Mouse (Mus musculus): Measurements from ENCODE around the gene Flot1. TPM values are rescaled to one million over a fixed set of nuclear protein-coding genes. Genes with fewer than 3 reads are reported as not detected.

Gene Flot1
- polyA plus RNA-seq, 1 experiment from 2014 or later: 32.5 TPM

DNA sequence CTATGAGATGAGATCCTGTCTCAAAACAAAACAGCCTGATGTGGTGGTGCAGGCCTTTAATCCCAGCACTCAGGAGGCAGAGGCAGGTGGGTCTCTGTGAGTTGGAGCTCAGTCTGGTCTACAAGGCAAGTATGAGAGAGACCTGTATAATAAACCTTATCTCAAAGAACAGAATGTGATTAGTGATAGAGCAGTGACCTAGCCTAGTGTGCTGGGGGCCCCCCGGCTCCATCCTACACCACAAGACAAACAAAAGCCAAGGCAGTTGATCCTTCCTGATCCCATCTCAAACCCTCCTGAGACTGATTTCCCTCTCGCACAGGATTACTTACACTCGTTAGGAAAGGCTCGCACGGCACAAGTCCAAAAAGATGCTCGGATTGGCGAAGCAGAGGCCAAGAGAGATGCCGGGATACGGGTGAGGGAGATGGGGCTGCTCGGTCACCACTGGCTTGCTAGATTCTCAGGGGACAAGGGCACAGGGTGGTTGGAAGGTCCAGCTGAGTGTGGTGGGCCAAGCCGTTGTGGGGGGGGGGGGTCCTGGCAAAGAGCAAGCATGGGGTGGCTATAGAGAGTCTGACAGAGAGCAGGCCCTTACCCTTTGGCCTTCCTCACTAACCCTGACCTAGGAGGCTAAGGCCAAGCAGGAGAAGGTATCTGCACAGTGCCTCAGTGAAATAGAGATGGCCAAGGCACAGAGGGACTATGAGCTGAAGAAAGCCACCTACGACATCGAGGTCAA is 2.2 kb downstream of the Flot1 start:
- Histone ChIP-seq H3K9me3 (ENCODE audit: low read depth, low read length) (no peaks in the 10 kb centered on the region), H3K4me2 (no peak overlapping the region), H3K36me3 (ENCODE audit: insufficient read depth) (peaks cover 26% of the 10 kb centered on the region), H3K4me1 (ENCODE audit: insufficient read depth) (peaks cover 8% of the 10 kb centered on the region), H3K27me3 (ENCODE audit: insufficient read depth, low read length) (no peaks in the 10 kb centered on the region), H3K9ac (no peak overlapping the region), H3K4me3 (ENCODE audit: low read depth, low read length) (no peak overlapping the region), H3K27ac (ENCODE audit: low read depth) (no peak overlapping the region)
- DNase-seq (no peak), ATAC-seq (ENCODE audit: insufficient read depth) (no peak)
- WGBS: 91% methylated on average over 13 of the region's 13 CpGs
- TF ChIP-seq CTCF (IDR thresholded peaks at IDR 0.05; ENCODE audit: low read depth): no peak

DNA sequence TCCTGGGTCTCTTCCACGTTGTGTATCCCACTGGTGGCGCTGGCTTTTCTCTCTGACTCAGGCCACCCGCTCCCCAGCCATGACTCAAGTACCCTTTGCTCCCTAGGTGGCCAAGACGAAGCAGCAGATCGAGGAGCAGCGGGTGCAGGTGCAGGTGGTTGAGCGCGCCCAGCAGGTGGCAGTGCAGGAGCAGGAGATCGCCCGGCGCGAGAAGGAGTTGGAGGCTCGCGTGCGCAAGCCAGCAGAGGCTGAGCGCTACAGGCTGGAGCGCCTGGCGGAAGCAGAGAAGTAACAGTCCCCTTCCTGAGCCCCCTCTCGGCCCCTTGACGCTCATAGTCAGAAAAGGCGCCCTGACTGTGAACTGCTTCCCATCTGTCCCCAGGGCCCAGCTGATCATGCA is 6.7 kb downstream of the Flot1 start:
- Histone ChIP-seq H3K27ac (ENCODE audit: low read depth) (no peak overlapping the region), H3K4me2 (peak overlapping the region; percentile 8; the same call in 1 of the 2 replicates), H3K4me1 (ENCODE audit: insufficient read depth) (no peaks in the 10 kb centered on the region), H3K4me3 (ENCODE audit: low read depth, low read length) (0 out of 2 replicates have a peak overlapping the region, but pooled peaks have one; percentile 5), H3K9me3 (ENCODE audit: low read depth, low read length) (no peaks in the 10 kb centered on the region), H3K9ac (no peak overlapping the region), H3K27me3 (ENCODE audit: insufficient read depth, low read length) (no peaks in the 10 kb centered on the region), H3K36me3 (ENCODE audit: insufficient read depth) (peaks cover 69% of the 10 kb centered on the region)
- peak; percentile 93 for DNase-seq
- peak; percentile 97 for TF ChIP-seq CTCF (IDR thresholded peaks at IDR 0.05; ENCODE audit: low read depth)
- peak; percentile 70 for ATAC-seq (ENCODE audit: insufficient read depth)
- WGBS: 3% methylated on average over 21 of the region's 21 CpGs

DNA sequence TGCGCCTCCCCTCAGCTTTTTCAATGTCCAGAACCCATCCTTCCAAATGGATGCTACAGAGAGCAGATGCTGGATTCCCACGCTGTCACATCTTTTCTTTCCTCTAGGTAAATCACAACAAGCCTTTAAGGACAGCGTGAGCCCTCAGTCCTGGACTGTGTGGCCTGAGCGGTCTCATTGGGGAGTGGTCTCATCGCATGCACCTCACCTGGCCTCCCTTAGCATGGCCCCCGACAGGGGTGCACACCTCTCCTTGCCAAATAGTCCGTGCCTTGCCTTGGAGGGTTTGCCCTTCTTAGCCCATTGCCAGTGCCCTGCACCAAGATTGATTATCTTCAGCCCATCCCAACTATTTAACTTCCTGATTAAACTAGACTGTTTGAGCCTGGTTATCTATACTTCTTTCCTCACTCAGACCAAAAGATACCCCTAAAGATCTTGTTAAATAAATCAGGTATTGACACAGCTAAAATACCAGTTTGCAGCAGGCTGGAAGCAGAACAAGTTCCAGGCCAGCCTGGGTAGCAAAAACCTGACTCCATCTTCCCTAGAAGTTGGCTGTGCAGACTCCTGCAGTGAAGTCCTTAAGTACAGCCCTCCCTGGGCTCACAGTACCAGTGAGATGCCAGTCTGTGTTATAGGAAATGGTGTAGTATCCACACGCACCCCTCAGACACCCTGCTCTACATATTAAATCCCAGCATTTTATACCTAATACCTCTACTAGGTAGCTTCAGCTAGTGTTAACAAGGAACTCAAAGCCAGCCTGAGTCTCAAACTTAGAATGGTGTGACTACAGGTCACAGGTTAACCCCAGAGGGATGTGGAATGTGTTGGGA is 9.6 kb downstream of the Flot1 start:
- ATAC-seq (ENCODE audit: insufficient read depth): no peak
- H3K27ac ChIP-seq (ENCODE audit: low read depth): no peak overlapping the region

DNA sequence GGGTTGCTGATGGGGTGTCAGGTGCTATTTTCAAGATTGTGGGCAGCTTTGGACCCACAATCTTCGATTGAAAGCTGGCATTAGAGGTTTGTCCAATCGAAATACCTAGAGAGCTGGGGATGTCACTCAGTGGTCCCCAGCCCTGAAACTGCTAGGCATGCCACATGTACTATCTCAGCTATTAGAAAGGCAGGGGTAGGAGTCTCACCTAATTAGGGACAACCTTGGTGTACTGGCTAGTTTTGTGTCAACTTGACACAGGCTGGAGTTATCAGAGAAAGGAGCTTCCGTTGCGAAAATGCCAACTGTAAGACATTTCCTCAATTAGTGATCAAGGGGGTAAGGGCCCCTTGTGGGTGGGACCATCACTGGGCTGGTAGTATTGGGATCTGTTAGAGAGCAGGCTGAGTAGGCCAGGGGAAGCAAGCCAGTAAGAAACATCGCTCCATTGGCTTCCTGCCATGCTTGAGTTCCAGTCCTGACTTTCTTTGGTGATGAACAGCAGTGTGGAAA is 10.3 kb downstream of the Flot1 start:
- DNase-seq: peak; percentile 65
- Histone ChIP-seq H3K9ac (no peak overlapping the region), H3K27me3 (ENCODE audit: insufficient read depth, low read length) (no peaks in the 10 kb centered on the region), H3K27ac (ENCODE audit: low read depth) (no peak overlapping the region), H3K9me3 (ENCODE audit: low read depth, low read length) (no peaks in the 10 kb centered on the region), H3K4me1 (ENCODE audit: insufficient read depth) (no peaks in the 10 kb centered on the region; the same call in 1 of the 2 replicates), H3K4me3 (ENCODE audit: low read depth, low read length) (no peak overlapping the region), H3K4me2 (no peak overlapping the region), H3K36me3 (ENCODE audit: insufficient read depth) (peaks cover 66% of the 10 kb centered on the region)
- no peak for TF ChIP-seq CTCF (IDR thresholded peaks at IDR 0.05; ENCODE audit: low read depth)
- ATAC-seq (ENCODE audit: insufficient read depth): no peak
- 12% methylated on average over 5 of the region's 5 CpGs for WGBS

More for the DNA sequence above, 9.6 kb downstream of the Flot1 start:
- H3K9me3 ChIP-seq (ENCODE audit: low read depth, low read length): no peaks in the 10 kb centered on the region
- no peak overlapping the region for H3K4me2 ChIP-seq
- no peak for TF ChIP-seq CTCF (IDR thresholded peaks at IDR 0.05; ENCODE audit: low read depth)
- peak; percentile 16 for DNase-seq
- no peak overlapping the region for H3K9ac ChIP-seq
- 56% methylated on average over 8 of the region's 8 CpGs for WGBS
- H3K36me3 ChIP-seq (ENCODE audit: insufficient read depth): peaks cover 70% of the 10 kb centered on the region
- no peaks in the 10 kb centered on the region; the same call in 1 of the 2 replicates for H3K4me1 ChIP-seq (ENCODE audit: insufficient read depth)
- no peak overlapping the region for H3K4me3 ChIP-seq (ENCODE audit: low read depth, low read length)
- no peaks in the 10 kb centered on the region for H3K27me3 ChIP-seq (ENCODE audit: insufficient read depth, low read length)

DNA sequence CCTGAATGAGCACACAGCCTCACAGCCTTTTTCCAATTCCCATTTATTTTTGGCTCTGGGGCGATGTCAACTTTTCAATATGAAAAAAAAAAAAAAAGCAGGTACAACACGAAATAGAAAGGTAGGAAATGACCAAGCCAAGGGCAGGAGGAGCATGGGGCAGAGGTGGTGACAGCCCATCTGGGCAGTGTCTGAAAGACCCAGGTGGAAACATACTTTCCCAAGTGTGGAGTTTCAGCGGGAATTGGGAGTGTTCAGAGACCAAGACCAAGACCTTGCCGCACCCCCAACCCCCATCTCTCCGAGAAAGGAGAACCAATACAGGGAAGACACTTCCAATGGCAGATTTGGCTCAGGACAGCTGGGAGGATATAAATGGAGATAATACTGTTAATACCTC is 10.9 kb downstream of the Flot1 start:
- DNase-seq (peak; percentile 15), ATAC-seq (ENCODE audit: insufficient read depth) (no peak)
- H3K27me3 ChIP-seq (ENCODE audit: insufficient read depth, low read length): no peaks in the 10 kb centered on the region
- H3K4me2 ChIP-seq: peak overlapping the region; percentile 92
- no peak overlapping the region for H3K27ac ChIP-seq (ENCODE audit: low read depth)
- peaks cover 66% of the 10 kb centered on the region for H3K36me3 ChIP-seq (ENCODE audit: insufficient read depth)
- WGBS: 48% methylated on average over 5 of the region's 5 CpGs
- H3K9me3 ChIP-seq (ENCODE audit: low read depth, low read length): no peaks in the 10 kb centered on the region
- H3K4me1 ChIP-seq (ENCODE audit: insufficient read depth): no peaks in the 10 kb centered on the region; the same call in 1 of the 2 replicates
- no peak overlapping the region for H3K4me3 ChIP-seq (ENCODE audit: low read depth, low read length)
- TF ChIP-seq CTCF (IDR thresholded peaks at IDR 0.05; ENCODE audit: low read depth): no peak
- peak overlapping the region; percentile 17; the same call in 1 of the 2 replicates for H3K9ac ChIP-seq

DNA sequence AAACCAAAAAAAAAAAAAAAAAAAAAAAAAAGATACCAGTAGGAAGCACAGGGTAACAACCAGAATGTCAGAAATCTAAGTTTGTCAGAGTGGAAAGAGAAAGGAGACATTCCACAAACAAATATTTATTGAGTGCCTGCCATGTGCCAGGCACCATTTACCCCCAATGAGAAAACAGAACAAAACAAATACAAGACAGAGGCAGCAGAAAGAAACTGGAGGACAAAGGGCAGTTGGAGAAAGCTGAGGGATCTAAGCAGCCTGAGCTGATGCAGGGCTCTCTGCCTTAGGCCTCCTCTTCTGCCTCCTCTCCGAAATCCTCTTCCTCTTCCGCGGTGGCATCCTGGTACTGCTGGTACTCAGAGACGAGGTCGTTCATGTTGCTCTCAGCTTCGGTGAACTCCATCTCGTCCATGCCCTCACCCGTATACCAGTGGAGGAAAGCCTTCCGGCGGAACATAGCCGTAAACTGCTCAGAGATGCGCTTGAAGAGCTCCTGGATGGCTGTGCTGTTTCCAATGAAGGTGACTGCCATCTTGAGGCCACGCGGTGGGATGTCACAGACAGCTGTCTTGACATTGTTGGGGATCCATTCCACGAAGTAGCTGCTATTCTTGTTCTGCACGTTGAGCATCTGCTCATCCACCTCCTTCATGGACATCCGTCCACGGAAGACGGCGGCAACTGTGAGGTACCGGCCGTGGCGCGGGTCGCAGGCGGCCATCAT is 11.8 kb downstream of the Flot1 start:
- WGBS: 66% methylated on average over 26 of the region's 26 CpGs
- DNase-seq (no peak), ATAC-seq (ENCODE audit: insufficient read depth) (no peak)
- Histone ChIP-seq H3K4me1 (ENCODE audit: insufficient read depth) (no peaks in the 10 kb centered on the region; the same call in 1 of the 2 replicates), H3K36me3 (ENCODE audit: insufficient read depth) (peaks cover 66% of the 10 kb centered on the region), H3K4me2 (peak overlapping the region; percentile 92), H3K9me3 (ENCODE audit: low read depth, low read length) (no peaks in the 10 kb centered on the region), H3K27me3 (ENCODE audit: insufficient read depth, low read length) (no peaks in the 10 kb centered on the region), H3K9ac (peak overlapping the region; percentile 99), H3K27ac (ENCODE audit: low read depth) (no peak overlapping the region), H3K4me3 (ENCODE audit: low read depth, low read length) (peak overlapping the region; percentile 92)
- 0 out of 2 replicates have a peak, but pooled peaks have one; percentile 8 for TF ChIP-seq CTCF (IDR thresholded peaks at IDR 0.05; ENCODE audit: low read depth)

Measured in lung, embryonic 14.5 days (tissue).